Mouse (Mus musculus) kidney, adult 11 months (tissue): ENCODE measurements around the gene Zfp36.

Experiments
- DNase-seq: peaks from one replicate; pipeline ENCODE4 v3.0.0; 2022

Zfp36 gene

DNA sequence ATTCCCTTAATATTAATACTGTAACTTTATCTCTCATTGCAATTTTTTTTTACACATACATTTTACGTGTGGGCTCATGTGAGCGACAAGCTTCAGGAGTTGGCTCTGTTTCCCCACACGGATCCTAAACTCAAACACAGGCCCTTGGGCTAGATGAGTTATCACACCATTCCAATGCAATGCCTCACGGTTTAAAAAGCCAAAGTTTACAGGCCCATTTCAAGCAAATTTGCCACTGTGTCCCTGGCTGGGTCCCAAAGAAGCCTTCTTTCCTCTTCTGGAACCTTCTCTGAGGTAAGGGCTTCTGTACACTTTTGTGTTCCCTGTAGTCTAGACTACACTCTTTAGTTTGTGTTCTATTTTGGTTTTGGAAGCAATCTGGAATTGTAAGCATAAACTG, 45.5 kb downstream of the Zfp36 start:
- DNase-seq: no peak

DNA sequence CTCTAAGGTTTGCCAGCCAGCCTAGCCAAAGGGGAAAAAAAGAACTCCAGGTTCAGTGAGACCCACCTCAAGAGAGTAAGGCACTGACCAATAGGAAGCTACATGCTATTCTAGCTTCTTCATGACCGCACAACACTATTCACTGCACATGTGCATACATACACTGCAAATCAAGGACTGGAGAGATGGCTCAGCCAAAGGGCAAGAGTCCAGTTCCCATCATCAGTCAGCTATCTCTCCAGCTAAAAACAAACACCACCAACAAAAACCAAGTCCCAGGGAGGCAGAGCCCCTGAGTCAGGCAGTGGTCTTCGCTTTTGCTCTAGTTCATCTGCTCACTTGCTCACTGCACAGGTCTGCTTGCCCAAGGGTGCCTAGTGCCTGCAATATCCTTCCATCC, 51.8 kb downstream of the Zfp36 start:
- DNase-seq: no peak
